Mouse (Mus musculus) NIH3T3 (cell line): ENCODE data around the gene Snx4.

Experiments
- DNase-seq: peaks from one replicate; pipeline ENCODE4 v3.0.0-alpha.2; 2012; ENCODE audit warnings: low read depth

Snx4 gene

DNA sequence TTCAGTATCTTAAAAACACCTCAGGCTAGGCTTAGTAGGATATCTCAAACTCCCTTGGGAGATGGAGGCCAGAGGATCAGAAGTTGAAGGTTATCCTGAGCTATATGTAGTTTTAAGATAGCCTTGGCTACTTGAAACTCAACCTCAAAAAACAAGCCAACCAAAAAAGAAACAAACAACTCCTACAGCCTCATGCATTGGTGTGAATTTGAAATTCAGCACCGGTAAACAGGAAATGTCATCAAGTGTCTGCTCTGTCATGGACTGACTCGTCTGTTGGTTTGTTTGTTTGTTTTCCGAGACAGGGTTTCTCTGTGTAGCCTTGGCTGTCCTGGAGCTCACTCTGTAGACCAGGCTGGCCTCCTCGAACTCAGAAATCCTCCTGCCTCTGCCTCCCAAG, 20.6 kb downstream of the Snx4 start:
- no peak for DNase-seq

- DNase-seq, result peak; percentile 3
These were observed 31.8 kb downstream of the Snx4 start for GRCm38 (mm10) chr16:33283079-33283478.

GRCm38 (mm10) chr16:33288536-33288935, 37.3 kb downstream of the Snx4 start:
- no peak for DNase-seq

DNA sequence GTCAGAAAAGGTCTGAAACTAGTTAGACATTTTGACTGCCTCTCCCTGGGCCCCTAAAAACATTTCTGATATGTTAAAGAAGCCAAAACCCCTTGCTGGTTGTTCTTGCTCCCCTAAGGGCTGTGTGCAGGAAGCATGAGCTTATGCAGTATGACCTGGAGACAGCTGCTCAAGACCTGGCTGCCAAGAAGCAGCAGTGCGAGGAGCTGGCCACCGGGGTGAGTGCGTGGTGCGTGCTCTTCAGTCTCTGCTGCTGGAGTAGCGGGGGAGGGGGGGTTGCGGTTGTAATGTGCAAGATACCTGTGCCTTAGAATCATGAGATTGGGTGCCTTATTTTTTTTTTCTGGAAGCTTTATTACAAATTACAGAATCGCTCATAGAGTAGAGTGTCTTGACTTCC, 38.7 kb downstream of the Snx4 start:
- no peak for DNase-seq

- DNase-seq, result no peak
These were observed 41.0 kb downstream of the Snx4 start for GRCm38 (mm10) chr16:33292241-33292640.

- DNase-seq, result no peak
These were observed 43.4 kb downstream of the Snx4 start for GRCm38 (mm10) chr16:33294681-33295080.

DNA sequence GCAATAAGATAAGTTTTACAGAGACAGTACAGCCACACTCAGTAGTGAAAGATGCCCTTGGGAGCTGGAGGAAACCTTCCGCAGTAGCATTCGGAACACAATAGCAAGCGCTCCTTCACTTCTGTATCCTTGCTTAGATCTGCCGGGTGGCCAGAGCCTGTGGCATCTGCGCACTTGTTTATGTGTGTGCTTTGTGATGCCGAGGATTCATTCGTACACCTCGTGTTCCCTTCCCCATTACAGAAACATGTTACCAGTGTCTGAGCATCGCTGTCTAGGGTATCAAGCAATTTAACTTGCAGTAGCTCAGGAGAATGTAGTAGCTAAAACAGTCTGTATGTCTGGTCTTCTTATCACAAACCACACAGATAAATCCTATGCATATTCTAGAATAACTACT, 44.1 kb downstream of the Snx4 start:
- DNase-seq, result no peak

- no peak for DNase-seq
These were observed 46.3 kb downstream of the Snx4 start for GRCm38 (mm10) chr16:33297493-33297892.

DNA sequence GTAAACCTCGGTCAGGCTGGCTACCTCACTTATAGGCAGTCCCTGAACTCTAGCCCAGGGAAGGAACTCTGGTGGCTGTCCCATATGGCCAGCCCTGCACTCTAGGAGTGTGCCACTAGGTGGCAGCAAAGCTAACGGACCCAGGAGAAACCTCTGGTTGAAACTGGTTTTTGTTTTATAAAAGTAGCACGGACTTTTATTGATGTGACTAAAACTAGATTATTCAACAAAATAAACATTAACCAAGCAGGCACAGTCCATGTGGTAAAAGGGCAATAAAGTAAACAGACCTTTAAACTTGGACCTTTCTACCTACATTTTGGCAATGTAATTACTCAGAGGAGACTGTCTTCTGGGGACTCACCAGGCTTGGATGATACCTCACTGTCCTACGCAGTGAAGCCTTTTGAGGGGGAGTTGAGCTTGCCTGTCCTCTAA, 55.4 kb downstream of the Snx4 start:
- peak; percentile 86 for DNase-seq

GRCm38 (mm10) chr16:33307761-33308160, 56.5 kb downstream of the Snx4 start:
- DNase-seq, result no peak

GRCm38 (mm10) chr16:33309066-33309465, 57.8 kb downstream of the Snx4 start:
- no peak for DNase-seq

GRCm38 (mm10) chr16:33315611-33316010, 64.4 kb downstream of the Snx4 start:
- no peak for DNase-seq

DNA sequence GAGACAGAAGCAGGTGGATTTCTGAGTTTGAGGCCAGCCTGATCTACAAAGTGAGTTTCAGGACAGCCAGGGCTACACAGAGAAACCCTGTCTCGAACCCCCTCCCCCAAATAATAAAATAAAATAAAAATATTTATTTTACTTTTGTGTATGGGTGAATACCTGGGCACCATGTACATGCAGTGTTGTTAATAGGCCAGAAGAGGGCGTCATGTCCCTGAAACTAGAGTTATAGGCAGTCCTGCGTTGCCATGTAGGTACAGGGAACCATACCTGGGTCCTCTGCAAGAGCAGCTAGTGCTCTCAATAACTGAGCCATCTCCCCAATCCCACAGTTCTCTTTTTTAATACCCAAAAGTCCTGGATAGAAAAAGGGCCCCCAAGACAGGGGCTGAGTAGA, 66.4 kb downstream of the Snx4 start:
- no peak for DNase-seq

GRCm38 (mm10) chr16:33318059-33318458, 66.8 kb downstream of the Snx4 start:
- DNase-seq, result no peak

GRCm38 (mm10) chr16:33325704-33326455, 74.6 kb downstream of the Snx4 start:
- DNase-seq, result peak; percentile 20

- DNase-seq, result no peak
These were observed 75.3 kb downstream of the Snx4 start for GRCm38 (mm10) chr16:33326589-33326988.

DNA sequence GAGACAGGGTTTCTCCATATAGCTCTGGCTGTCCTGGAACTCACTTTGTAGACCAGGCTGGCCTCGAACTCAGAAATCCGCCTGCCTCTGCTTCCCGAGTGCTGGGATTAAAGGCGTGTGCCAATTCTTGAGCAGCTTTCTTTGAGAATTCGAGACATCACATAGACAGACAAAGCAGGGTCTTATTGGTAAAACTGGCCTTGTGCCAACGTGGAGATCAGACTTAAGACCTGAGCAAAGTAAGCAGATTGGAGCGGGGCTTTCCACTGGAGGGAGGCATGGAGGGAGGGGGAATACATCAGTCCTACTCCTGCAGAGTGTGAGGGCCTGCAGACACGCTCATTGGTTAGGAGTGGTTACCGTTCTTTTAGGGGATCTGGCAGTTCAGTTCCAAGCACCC, 75.9 kb downstream of the Snx4 start:
- DNase-seq, result no peak

GRCm38 (mm10) chr16:33333015-33333414, 81.8 kb downstream of the Snx4 start:
- DNase-seq, result no peak

DNA sequence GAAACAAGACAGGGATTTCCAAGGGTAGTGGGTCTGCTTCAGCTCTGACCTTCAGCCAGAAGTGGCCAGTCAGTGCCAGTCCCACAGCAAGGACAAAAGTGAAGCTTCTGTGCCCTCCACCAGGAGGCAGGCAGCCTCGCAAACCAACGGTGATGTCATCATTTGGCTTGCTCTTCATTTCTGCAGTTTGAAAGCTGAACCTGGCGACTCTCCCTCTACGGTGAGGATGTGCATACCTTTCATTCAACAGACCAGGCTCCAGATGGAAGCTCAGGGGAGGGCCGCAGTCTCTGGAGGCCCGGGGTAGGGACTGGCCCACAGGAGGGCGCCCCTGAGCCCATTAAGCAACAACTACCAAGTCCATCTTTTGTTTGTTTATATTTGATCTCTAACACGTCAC, 85.9 kb downstream of the Snx4 start:
- DNase-seq, result peak; percentile 85

DNA sequence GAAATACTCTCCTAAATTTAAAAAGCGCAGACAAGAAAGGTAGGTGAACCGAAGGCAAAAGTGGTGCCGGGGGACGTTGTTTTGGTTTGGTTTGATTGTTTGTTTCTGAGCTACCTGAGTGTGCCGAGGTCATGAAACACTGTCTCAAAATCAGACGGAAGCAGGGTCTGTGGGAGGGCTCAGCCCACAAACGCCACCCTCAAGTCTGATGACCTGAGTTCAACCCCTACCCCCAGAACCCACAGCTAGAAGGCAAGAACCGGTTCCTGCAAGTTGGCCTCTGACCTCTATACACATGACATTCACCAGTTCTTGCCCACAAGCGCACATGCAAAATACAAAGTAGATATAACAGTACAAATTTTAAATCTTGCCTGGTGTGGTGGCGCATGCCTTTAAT, 86.4 kb downstream of the Snx4 start:
- DNase-seq, result no peak

DNA sequence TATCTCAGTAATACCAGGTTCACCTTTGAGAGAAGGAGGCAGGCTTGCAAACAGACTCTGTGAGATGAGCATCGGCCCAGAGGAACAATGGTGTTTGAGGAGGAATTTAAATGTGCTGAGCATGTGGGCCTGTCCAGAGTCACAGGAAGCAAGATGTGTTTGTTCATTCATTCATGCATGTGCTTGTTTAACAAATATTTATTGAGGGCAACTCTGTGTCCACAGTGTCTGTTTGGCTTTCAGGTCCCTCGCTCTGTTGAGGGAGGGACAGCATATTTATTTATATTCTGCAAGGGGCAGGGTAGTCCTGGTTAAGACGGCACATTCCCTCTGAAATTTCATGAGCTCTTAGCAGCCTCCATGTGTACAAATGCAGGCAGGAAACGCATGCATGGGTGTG, 87.2 kb downstream of the Snx4 start:
- DNase-seq, result no peak

- DNase-seq, result no peak
These were observed 88.2 kb downstream of the Snx4 start for GRCm38 (mm10) chr16:33339476-33339875.

DNA sequence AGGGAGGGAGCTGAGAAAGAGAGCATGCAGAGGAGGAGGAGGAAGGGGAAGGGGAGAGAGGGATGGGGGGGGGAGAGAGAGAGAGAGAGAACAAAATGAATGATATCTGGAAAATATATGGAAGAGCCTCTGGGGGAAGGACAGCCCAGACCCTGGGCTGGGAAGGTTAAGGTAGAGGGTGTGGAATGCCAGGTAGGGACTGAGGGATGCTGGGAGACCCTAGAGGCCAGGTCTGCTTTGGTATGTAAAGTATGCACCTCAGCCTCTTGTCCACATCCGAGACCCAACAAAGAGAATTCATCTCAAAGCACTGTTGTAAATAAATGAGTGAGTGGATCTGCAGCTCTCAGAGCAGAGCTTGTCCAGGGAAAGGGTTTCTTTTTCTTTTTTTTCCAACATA, 91.1 kb downstream of the Snx4 start:
- no peak for DNase-seq

DNA sequence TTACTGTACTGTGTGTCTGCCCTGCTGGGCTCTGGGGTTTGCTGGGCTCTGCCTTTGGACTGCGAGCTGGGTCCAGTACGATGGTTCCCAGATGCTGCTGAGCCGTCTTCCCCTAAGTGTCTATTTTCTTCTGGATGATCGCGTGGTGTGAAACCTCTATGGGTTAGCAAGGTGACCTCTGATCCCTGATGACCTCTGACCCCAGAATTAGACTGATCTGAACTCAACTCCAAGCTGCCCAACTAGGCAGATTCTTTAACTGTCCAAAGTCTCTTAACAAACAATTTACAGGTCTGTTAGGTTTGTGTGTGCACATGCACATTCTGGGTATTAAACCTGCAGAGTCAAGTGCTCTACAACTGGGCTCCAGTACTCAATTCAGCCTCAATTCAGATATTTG, 91.9 kb downstream of the Snx4 start:
- no peak for DNase-seq
